Comparison of ENCODE assay signal across 10 mouse cellular contexts in genomic region chr8:104961537-104961961, GRCm38 (mm10). TPM values are rescaled to one million over a fixed set of nuclear protein-coding genes. Genes with fewer than 3 reads are reported as not detected.
DNase-seq lines count a peak whose midpoint lies in the region; ATAC-seq and TF ChIP-seq lines count a peak whose summit lies in the region.
"Had no signal": no experiment of that assay in that cellular context is flagged by ENCODE, and none has a peak within 500 bp of the region (broad histone marks: within the 10 kb centered on the region; RNA-seq: fewer than 3 reads in every experiment).

TSS of gene Ces2g (plus strand) at chr8:104961718.

- peak within 1 kb of the TSS; percentile 77 for H3K9ac ChIP-seq in liver, embryonic 13.5 days
- no peak within 1 kb of the TSS for H3K9ac ChIP-seq in intestine, postnatal 0 days (ENCODE audit: low read depth, low read length)
- H3K9ac ChIP-seq: embryonic facial prominence, embryonic 12.5 days had no signal

- WGBS in liver, embryonic 13.5 days (ENCODE audit: insufficient replicate concordance), result 35% methylated on average over 5 of the region's 5 CpGs
- WGBS in intestine, postnatal 0 days, result 43% methylated on average over 5 of the region's 5 CpGs

- intact Hi-C loops in gastrocnemius, postnatal 36 days (cut with DNase I), result no loop called here

- no peak for TF ChIP-seq CTCF in intestine, postnatal 0 days (IDR thresholded peaks at IDR 0.05; ENCODE audit: low read depth)

- DNase-seq in gastrocnemius, postnatal 25 days, result peak; percentile 7
- DNase-seq in gastrocnemius, postnatal 36 days, result no peak
- DNase-seq in heart, adult 8-10 months (ENCODE audit: low spot score), result peak; percentile 76
- peak; percentile 13 for DNase-seq in liver, embryonic 13.5 days
- peak; percentile 48 to 66 for DNase-seq in spleen, postnatal 10 days (ENCODE audit: low spot score in 2 of 2)
- DNase-seq in cerebellum, adult 9-11 months, result no peak
- no peak for DNase-seq in layer of hippocampus, adult 18-20 months (ENCODE audit: low spot score in 2 of 2)

- peak within 1 kb of the TSS; percentile 88 for H3K27ac ChIP-seq in liver, embryonic 13.5 days
- no peak within 1 kb of the TSS for H3K27ac ChIP-seq in intestine, postnatal 0 days (ENCODE audit: low read depth, low read length)
- H3K27ac ChIP-seq: embryonic facial prominence, embryonic 12.5 days; macrophage had no signal

- peak within 1 kb of the TSS; percentile 64 for H3K4me2 ChIP-seq in liver, embryonic 13.5 days
- H3K4me2 ChIP-seq in intestine, postnatal 0 days (replicated peaks; ENCODE audit: low read depth), result no peak within 1 kb of the TSS
- H3K4me2 ChIP-seq: embryonic facial prominence, embryonic 12.5 days had no signal

- peaks cover 33% of the 10 kb centered on the region for H3K4me1 ChIP-seq in liver, embryonic 13.5 days (replicated peaks)
- no peaks in the 10 kb centered on the region for H3K4me1 ChIP-seq in intestine, postnatal 0 days (replicated peaks; ENCODE audit: control insufficient read depth, insufficient read depth, low read length)
- H3K4me1 ChIP-seq: embryonic facial prominence, embryonic 12.5 days had no signal

- H3K27me3 ChIP-seq in liver, embryonic 13.5 days, result no peaks in the 10 kb centered on the region
- H3K27me3 ChIP-seq in intestine, postnatal 0 days (replicated peaks; ENCODE audit: control insufficient read depth, insufficient read depth, low read length), result no peaks in the 10 kb centered on the region
- H3K27me3 ChIP-seq: embryonic facial prominence, embryonic 12.5 days had no signal

- peak within 1 kb of the TSS; percentile 61 for H3K4me3 ChIP-seq in liver, embryonic 13.5 days (replicated peaks)
- no peak within 1 kb of the TSS for H3K4me3 ChIP-seq in intestine, postnatal 0 days (ENCODE audit: low read depth, low read length)
- H3K4me3 ChIP-seq: embryonic facial prominence, embryonic 12.5 days had no signal

- H3K9me3 ChIP-seq in liver, embryonic 13.5 days (replicated peaks), result no peaks in the 10 kb centered on the region
- no peaks in the 10 kb centered on the region for H3K9me3 ChIP-seq in intestine, postnatal 0 days (ENCODE audit: control insufficient read depth)
- H3K9me3 ChIP-seq: embryonic facial prominence, embryonic 12.5 days had no signal

- H3K36me3 ChIP-seq in liver, embryonic 13.5 days, result peaks cover 26% of the 10 kb centered on the region
- no peaks in the 10 kb centered on the region for H3K36me3 ChIP-seq in intestine, postnatal 0 days (ENCODE audit: control insufficient read depth, insufficient read depth)
- H3K36me3 ChIP-seq: embryonic facial prominence, embryonic 12.5 days had no signal

- peak; percentile 35 for ATAC-seq in liver, embryonic 13.5 days (ENCODE audit: low read depth)
- ATAC-seq in intestine, postnatal 0 days, result no peak

RNA-seq across cellular contexts. Expression of gene Ces2g, which starts in this region (rescaled TPM):
- total RNA-seq in gastrocnemius, postnatal 25 days (2021), result 1 to 10 TPM in 1 of 2 experiments, under 1 TPM in 1; 0.38 to 1.3 TPM
- total RNA-seq in gastrocnemius, postnatal 36 days (2021), result under 1 TPM; 0.39 to 0.43 TPM
- 1 to 10 TPM; 3.5 to 4.4 (median 3.9) TPM for total RNA-seq in heart, adult 8-10 months (2022)
- 10.2 and 11.7 TPM in 2 replicates for polyA plus RNA-seq in liver, embryonic 13.5 days (2015; fragmentation: Nextera tagmentation; extraction: Ambion mirVana)
- polyA plus RNA-seq in intestine, postnatal 0 days (2015; fragmentation: Nextera tagmentation; extraction: Ambion mirVana), result 1.1 and 1.2 TPM in 2 replicates
- total RNA-seq in layer of hippocampus, adult 18-20 months (2021), result under 1 TPM in 1 of 2 experiments, not detected in 1; 0.27 TPM
- polyA plus RNA-seq: embryonic facial prominence, embryonic 12.5 days; macrophage had no signal

Comparison
In these comparisons a context has a peak if more than half of its experiments do, and no peak if none do; other contexts are left out.
1. DNase-seq: peak in gastrocnemius, postnatal 25 days (single experiment), heart, adult 8-10 months (single experiment), liver, embryonic 13.5 days (single experiment) and spleen, postnatal 10 days (2 of 2); none in gastrocnemius, postnatal 36 days (0 of 2), cerebellum, adult 9-11 months (single experiment) and layer of hippocampus, adult 18-20 months (0 of 2).